Mouse (Mus musculus) kidney, adult 2 months (tissue): ENCODE data around the gene Odf2.

Experiments
- CTCF ChIP-seq: fragments of 200-500 bp; conservative IDR thresholded peaks from 2 replicates; pipeline ENCODE4 v1.5.1; 2011; ENCODE audit warnings: low read depth, mild to moderate bottlenecking, control low read depth, low read length, moderate library complexity, mixed read lengths; ENCODE audit not compliant: insufficient read depth, insufficient read length
- POLR2A ChIP-seq: fragments of 200-500 bp; IDR thresholded peaks from one replicate; pipeline ENCODE4 v1.6.1; 2011; ENCODE audit warnings: low read depth, low read length, control low read depth

GRCm38 (mm10) chr2:29948896-29949295, 59.9 kb downstream of the Odf2 start:
- no peak for TF ChIP-seq CTCF
- no peak for TF ChIP-seq POLR2A
